Mouse (Mus musculus) kidney, adult 8-10 months (tissue): ENCODE measurements at regions not wholly inside any gene's neighbourhood (a gene's known extent, or its start where the extent isn't known, plus 50 kb on each side); places are given as distances from the start of the nearest gene placed in this dataset.

ENCODE experiments used
- DNase-seq, 2 experiments: peaks; one replicate each; pipeline ENCODE4 v3.0.0; 2022

DNA sequence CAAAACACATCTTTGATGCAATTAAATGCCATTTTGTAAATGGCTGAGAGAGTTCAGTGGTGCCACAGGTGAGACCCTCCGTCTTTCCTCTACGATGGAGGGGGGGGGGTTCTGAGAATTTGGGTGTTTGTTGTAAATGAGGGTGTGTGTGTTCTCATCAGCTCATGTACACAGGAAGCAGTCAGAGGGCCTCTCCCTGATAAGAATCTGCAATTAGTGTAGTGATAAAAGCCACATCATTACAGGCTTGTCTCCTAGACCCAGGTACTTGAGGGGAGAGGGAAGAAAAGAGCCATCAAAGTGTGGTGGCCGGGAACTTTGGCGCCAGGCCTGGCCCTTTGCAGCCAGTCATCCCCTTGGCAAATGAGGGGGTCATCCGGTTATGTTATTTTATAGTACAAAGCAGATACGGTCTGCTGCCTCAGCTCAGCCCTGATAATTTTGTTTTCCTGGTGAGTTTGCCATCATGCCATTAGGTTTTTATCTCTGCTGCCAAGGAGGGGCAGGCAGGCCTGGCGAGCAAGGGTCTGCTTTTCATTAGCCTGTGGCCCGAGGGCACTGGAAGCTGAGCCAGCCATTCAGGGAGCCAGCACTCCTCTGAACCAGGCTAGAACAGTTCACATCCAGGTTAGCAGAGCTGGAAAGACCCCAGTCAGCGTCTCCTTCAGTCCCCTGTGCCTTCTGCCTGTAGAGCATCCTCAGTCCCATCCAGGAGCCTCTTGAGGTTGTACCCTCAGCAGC lies 59.7 kb downstream of the H2al1j start:
- DNase-seq: no peak

DNA sequence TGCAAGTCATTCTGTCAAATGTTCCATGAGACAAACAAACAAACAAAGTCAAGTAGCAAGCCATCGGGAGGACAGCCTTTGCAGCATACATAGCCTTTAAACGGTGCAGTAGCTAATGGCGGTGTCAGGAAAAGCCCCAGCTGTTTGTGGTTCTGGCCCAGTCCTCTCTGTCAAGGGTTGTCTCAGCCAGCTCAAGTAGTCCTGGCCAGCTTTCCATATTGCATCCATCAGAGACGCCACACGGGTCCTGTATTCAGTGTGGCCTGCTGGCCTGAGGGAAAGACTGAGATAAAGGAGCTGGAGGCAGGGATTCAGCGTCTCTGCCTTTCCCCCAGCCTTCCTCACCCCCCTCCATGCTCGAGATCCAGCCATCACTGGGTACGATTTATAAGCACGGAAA lies 61.2 kb downstream of the H2al1j start:
- no peak for DNase-seq

- no peak for DNase-seq
These were observed 72.8 kb downstream of the H2al1j start for GRCm38 (mm10) chrX:11400406-11400805.

GRCm38 (mm10) chrX:11404369-11404768 lies 76.7 kb downstream of the H2al1j start:
- DNase-seq: no peak

- DNase-seq: no peak
These were observed 84.7 kb downstream of the H2al1j start for GRCm38 (mm10) chrX:11412316-11412826.

DNA sequence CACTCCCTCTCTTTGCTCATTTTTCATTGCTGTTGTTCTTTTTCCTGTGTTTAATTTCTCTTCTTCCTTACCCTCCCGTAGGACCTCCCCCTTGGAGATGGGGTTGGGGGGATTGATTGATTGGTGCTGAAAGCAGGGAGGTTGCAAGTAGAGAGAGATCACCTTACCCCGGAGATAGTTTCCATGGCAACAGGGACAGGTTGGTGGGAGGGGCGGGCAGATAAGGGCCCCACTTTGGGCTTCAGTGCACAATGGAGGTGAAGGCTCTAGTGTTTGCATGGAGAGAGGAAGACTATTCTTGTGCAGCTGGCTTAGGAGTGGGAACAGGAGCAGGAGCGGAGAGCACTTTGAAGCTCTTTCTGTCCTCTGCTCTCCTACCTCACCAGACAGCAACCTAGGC lies 88.0 kb downstream of the H2al1j start:
- no peak for DNase-seq

DNA sequence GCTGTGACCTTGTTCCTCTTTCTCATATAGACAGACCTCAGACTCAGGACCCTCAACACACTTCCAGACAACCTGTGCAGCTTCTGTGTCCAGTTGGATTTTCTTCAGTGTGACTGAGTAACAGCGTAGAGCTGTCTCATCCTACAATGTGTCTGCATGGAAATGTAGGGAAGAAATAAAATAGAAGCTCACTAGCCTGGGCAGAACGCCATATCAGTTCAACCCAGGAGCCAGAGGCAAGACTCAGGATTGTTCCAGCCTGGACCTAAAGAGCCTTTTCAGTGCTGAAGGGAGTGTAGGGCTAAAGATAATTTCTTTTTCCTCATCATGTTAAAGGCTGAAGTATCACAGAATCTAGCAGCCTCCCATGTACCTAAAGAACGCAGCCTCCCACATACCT lies 88.9 kb downstream of the H2al1j start:
- no peak for DNase-seq

- peak in 1 of 2 experiments; percentile 12 for DNase-seq
These were observed 90.2 kb downstream of the H2al1j start for GRCm38 (mm10) chrX:11417861-11418260.

DNA sequence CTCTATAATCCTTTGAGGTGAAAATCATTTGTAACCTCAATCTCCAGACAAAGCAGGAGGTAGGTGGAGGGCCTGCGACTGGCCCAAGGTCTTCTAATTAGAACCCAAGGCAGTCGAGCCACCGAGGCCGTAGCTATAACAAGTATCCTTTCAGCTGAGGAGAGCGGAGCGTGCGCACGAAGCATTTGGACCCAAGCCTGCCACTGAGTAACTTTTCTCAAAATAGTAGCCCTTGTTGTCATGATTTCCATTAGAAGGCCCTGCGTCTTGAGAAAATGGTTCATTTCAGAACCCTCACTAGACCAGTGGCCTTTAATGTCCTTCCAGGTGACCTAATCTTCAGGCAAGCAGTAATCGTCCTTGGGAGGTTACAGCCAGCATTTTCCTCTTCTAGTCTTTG lies 90.6 kb downstream of the H2al1j start:
- DNase-seq: no peak

DNA sequence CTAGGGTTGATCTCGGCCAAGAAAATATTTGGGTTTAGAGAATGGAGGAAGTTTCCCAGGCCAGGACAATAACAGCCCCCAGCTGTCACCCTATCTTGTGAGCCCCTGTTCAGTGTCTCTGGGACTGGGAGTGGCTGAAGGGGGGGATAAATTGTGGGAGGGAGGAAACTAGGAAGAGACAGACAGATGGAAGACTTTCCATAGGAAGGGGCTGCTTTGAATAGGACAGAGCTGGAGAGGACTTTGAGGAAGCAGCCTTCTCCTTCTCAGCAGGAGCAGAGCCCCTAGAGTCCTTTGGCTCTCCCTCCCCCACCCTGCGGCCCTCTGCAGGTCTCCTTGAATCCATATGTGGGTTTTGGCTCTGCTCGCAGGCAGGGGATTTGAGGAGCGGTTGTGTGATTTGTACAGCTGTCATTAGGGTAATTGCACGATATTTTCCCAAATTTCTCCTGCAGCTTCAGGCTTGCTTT lies 91.6 kb downstream of the H2al1j start:
- DNase-seq: no peak

- no peak for DNase-seq
These were observed 104.9 kb downstream of the H2al1j start for GRCm38 (mm10) chrX:11432403-11433004.

GRCm38 (mm10) chrX:11435338-11435737 lies 107.7 kb downstream of the H2al1j start:
- DNase-seq: no peak

DNA sequence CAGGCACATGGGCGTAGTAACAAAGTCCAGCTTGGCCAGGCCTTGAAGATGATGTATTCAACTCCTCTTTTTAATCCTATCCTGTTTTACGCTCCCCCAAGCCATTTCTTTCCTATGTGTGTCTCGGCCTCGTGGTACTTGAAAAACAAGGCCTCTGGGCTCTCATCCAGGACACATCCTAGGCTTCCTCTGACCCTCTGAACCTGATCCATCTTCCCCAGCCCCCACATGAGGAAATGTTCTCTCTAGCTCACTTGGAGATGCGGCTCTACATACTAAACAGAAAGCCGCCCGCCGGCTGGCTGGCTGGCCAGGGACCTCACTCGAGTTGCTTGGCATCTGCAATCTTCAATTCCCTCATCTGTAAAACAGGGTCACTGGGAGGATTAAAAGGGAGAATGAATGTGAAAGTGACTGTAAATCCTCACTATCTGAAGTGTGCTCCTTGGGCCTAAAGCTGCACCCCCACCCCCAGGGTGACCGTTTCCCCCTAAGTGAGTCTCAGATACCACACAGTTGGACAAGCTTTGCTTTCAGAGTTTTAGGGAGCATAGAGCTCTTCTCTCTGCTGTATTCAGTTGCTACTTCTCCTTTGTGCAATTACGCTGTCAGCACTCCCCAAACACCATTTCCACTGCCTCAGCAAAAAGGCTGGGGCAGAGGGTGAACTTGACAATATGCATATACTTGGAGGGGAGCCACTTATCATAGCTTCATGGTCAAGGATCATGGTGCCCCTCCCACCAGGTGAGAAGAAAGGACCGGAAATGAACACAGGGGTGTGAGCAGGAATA lies 109.7 kb downstream of the H2al1j start:
- peak; percentile 26 to 54 for DNase-seq

- DNase-seq: no peak
These were observed 115.9 kb downstream of the H2al1j start for GRCm38 (mm10) chrX:11443543-11443942.

DNA sequence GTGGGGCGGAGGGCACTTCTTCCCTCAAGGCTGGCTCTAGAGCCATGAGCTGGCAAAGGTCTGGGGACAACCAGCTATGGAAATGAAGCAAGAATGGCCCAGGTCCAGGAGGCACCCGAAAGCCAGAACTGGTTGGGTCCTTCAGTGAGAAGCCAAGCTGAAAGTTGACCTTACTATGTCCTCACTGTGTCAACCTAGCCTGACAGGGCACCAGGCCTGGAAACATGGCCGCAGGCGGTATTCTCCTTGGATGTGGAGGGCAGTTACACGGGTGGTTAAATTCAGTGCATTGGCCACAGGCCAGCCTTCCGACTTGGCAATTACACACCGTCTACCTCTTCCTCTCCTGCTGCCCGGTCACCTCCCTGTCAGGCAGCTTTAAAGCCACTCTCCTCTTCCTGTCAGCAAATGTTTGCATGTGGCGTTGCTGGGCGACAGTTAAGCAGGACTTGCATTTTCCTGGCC lies 116.7 kb downstream of the H2al1j start:
- DNase-seq: peak; percentile 86 to 88

GRCm38 (mm10) chrX:11448711-11449110 lies 121.1 kb downstream of the H2al1j start:
- no peak for DNase-seq

GRCm38 (mm10) chrX:11458521-11458920 lies 130.9 kb downstream of the H2al1j start:
- no peak for DNase-seq

GRCm38 (mm10) chrX:11463955-11464511 lies 136.4 kb downstream of the H2al1j start:
- no peak for DNase-seq

GRCm38 (mm10) chrX:11466191-11466590 lies 138.6 kb downstream of the H2al1j start:
- no peak for DNase-seq

DNA sequence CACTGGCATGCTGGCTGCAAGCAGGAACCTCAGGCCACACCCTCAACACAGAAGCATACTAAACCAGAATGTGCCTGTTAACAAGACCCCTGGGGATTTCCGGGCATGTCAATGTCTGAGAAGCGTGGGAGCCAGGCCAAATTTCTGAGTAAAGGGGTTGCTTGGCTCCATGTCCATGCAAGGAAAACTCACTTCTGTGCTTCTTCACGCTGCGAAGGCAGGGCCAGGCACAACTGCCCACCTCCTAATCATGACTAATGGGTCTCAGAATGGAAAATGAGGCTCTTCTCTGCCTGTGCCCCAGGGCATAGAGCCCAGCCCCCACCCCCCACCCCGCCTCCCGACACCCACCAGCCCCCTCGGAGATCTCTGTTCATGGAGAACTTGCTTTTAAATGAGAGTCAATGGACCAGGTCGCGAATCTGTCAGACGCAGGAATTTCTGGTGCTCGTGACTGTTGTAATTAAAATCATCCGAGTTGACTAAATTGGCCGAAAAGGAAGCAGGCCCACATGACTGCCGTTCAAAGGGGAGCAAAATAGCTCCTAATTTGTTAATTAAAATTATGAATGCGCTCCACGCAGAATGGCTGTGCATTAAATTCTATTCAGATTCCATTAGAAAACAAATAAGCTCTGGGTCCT lies 152.2 kb downstream of the H2al1j start:
- DNase-seq: no peak

- DNase-seq: peak; percentile 69 to 76
These were observed 154.5 kb downstream of the H2al1j start for GRCm38 (mm10) chrX:11482141-11482540.

- DNase-seq: no peak
These were observed 159.0 kb downstream of the H2al1j start for GRCm38 (mm10) chrX:11486588-11486987.

DNA sequence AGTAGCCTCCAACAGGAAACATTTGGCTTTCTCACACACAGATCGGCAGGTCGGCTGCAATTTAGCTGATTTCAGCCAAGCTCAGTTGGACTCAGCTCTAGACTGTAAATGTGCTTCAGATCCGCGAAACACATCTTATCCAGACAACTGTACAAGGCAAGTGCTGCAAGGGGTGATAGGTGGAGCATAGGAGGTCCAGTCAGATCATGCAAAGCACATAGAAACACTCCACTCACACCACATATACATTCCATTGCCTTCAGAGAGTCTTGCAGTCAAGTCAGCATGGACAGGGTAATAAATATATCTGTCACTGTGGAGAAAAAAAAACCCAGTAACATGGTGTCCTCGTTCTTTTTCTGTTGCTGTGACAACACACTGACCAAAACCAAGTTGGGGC lies 160.3 kb downstream of the H2al1j start:
- DNase-seq: no peak
